Mouse (Mus musculus): ENCODE results near the gene Ntm.

GRCm38 (mm10) chr9:29865502-29865901, 97.4 kb downstream of the Ntm start:
- TF ChIP-seq POLR2A (IDR thresholded peaks at IDR 0.05; ENCODE audit: control insufficient read depth, low read depth, low read length) (no peak), CTCF (IDR thresholded peaks at IDR 0.05; ENCODE audit: control insufficient read depth, insufficient read depth, insufficient replicate concordance, low read depth, low read length) (no peak)
